Mouse (Mus musculus): ENCODE data around the gene Tpcn1. TPM values are rescaled to one million over a fixed set of nuclear protein-coding genes. Genes with fewer than 3 reads are reported as not detected.

Tpcn1 gene
- total RNA-seq, 2 experiments from 2014 or later, result 47.6 to 50.9 TPM

DNA sequence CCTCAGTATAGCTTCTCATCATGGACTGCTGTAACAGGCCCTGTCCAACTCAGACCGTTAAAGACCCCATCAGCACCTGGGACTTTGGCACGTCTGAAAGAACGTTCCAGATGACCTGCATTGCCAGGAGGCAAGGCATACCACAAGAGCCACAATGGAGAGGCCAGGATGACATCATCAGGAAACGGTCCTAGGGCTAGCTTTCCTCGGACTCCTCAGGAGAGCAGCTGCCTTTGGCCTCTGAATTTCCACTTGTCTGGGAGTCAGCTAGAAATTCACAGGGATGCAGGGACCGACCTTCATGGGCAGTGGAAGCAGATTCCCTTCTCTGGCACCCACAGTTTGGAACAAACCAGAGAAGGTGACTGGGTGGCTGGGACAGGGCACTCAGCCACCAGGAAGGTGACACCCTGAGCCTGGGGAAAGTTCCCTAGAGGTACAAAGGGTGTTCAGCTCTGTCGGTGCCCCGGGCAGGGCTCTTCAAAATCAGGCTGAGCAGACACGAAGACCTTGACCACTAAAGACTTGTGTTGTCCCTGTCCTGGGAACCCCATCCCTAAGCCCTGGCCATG, 21.7 kb downstream of the Tpcn1 start:
- intact Hi-C loops (cut with DNase I; ENCODE audit: low total_unique reads), result no loop called here

DNA sequence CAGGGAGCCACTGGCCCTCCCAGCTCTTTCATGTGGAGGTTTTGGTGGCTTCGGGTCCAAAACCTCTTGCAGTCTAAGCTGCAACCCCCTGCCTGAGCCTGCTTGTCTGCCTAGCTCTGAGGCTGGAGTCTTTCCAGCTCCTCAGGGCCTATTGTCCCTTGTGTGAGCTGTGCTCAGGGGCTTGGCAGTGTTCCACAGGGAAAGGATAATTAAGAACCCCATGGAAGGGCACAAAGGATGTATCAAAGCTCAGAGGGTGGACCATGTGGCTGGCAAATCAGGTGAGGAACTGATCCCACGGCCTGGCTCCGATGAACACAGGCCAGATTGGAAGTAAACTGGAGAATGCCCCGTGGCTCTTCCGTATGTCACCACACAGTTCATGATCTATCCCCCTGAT, 22.4 kb downstream of the Tpcn1 start:
- intact Hi-C loops (cut with DNase I; ENCODE audit: low total_unique reads), result no loop called here
- DNase-seq, result no peak

More for the DNA sequence above, 21.7 kb downstream of the Tpcn1 start:
- no peak for DNase-seq

DNA sequence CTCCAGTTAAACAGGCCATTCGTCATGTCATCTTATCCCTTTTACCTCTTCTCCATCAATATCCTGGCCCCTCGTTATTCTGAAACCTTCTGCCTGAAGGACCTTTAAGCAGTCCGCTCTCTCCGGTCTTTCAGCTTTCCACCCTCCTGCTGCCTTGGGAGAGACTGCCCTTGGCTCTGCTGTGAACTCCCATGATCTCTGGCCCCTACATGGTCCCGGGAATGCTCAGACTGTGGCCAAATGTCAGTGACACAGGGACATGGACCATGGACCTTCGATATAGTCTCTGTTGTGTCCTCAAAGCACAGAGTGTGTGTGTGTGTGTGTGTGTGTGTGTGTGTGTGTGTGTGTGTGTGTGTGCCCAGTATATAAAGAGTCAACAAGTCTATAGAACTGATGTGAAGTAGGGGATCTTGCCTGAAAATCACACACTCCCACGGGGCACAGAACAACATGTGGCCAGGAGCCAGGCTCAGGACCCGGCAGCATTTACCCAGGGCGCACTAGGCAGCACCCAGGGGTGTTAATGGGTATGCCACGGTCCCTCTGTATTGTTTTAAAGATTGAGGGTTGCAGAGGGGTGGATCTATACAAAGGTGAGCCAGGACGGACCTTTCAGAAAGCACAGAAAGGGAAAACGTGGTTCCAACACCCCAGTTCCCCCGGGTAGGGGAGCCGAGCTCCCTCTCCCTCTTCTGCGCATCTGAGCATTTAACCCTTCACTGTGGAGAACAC, 23.1 kb downstream of the Tpcn1 start:
- intact Hi-C loops (cut with DNase I; ENCODE audit: low total_unique reads), result no loop called here

DNA sequence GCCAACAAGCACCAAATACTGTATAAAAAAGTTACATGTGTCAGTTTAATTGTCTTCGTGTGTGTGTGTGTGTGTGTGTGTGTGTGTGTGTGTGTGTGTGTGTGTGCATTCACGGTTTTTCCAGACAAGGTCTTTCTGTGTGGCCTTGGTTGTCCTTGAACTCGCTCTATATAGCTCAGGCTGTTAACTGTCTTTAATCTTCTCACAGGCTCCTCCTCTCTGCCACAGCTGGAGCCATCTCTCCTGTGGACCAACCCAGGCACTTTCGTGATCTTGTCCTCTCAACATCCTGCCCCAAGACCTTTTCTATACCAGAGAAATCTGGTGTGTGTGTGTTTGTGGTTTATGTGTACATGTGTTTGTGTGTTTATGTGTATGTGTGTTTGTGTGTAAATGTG, 24.6 kb downstream of the Tpcn1 start:
- DNase-seq, result no peak
- intact Hi-C loops (cut with DNase I; ENCODE audit: low total_unique reads), result no loop called here

More for the DNA sequence above, 23.1 kb downstream of the Tpcn1 start:
- DNase-seq, result no peak

DNA sequence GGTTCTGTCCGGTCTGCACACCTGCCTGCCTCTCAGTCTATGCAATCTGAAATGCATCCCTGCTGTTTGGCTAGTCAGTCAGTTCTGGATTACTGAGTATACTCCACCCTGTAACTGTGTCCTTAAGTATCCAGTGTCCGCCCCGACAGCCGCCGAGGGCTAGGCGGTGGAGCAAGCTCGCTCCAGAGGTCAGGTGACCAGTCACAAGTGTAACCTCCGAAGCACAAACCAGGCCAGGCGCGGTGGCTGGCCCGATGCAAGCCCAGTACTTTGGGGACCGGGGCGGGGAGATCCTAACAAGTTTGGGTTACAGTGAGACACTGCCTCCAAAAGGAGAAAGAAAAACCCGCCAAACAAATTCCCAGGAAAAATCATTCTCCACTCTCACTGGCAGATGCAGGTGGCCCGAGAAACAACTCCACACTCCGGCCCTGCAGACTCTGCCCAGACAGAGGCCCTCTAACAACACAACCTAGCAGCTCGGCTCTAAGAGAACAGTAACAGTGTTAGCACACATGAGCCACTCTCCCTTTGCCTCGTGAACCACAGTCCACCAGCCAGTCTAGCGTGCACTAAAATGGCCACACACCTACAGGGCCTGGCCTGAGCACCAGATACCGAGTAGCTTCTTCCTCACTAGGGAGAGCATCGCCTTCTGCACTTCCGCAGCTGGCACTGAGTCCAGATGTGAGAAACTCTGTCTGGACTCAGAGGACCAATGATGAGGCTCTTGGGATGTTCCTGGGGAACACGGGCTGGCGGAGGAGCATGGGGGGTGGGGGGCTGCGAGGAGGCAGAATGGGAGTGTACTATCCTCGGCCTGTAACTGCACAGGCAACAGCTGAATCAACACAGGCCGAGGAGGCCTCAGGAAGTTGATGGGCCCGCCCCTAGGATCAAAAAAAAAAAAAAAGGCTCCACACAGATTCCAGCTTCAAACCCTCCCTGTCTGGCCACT, 25.2 kb downstream of the Tpcn1 start:
- intact Hi-C loops (cut with DNase I; ENCODE audit: low total_unique reads), result no loop called here

DNA sequence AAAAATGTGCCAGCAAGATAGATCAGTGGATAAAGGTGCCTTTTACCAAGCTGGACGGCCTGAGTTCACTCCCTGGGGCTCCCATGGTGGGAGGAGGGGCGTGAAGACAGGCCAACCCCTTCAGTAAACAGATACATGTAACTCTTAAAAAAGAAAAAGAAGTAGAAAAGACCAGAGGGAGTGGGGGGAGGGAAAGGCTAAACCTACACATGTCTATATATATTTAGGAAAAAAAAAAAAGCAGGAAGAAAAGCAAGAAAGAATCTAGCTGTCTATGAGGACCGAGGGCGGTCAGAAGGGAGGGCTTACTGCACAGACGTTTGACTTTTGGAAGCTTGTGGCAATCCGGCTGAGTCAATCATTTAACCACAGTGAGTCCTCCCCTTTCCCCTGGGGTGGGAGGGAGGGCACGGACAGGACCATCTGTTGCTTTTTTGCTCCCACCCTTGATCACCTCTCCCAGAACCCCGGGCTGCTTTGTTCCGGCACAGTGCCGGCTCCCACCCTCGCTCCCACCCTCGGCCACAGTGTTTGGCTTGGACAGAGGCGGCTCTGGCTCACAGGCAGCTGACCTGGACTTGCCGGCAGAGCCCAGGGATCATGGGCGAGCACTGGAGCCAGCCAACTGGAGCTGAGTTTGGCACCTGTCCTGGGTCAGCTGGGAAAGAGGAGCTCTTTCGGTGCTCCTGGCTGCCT, 27.7 kb downstream of the Tpcn1 start:
- peak; percentile 91 for DNase-seq
- intact Hi-C loops (cut with DNase I; ENCODE audit: low total_unique reads), result no loop called here

More for the DNA sequence above, 25.2 kb downstream of the Tpcn1 start:
- DNase-seq, result peak; percentile 89

DNA sequence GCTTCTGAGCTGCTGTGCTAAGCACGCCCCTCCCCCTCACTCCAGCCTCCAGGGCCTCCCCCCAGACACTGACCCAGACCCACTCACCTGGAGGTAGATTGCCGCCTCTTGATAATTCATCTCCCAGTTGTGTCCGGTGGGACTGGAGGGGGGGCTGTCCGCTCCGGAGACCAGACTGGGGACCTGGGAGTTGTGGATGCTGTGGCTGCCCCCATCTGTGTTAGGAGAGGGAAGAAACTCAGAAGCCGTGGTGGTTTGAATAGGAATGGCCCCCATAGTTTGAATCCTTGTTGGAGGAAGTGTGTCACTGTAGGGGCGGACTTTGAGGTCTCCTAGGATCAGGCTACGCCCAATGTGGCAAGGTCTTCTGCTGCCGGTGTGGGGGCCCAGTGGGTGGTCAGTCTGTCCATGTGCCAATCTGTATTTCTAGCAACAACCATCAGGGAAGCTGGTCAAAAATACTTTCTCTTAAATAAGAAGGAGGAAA, 28.3 kb downstream of the Tpcn1 start:
- no peak for DNase-seq
- intact Hi-C loops (cut with DNase I; ENCODE audit: low total_unique reads), result no loop called here

DNA sequence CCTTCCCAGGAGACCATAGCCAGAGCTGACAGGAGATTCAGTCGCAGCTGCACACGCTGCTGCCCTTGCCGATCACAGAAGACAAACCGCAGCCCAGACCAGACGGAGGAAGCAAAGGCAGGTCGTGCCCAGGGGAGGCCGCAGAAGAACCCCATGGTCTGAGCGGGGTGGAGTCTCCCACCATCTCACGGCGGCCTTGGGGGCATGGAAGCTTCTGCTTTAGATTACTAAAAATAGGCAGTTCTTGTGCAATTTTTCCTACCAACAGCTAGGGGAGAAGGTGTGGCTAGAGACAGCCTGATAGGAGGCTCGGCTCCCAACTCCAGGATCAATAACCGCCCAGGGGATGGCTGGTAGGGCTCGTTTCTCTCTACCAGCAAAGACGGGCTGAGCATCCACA, 29.7 kb downstream of the Tpcn1 start:
- peak; percentile 41 for DNase-seq
- intact Hi-C loops (cut with DNase I; ENCODE audit: low total_unique reads), result loop anchor here (2.0 to 5.0 kb wide), 3 partner anchors 20 to 44 kb away; no protein-coding TSS in a partner anchor

DNA sequence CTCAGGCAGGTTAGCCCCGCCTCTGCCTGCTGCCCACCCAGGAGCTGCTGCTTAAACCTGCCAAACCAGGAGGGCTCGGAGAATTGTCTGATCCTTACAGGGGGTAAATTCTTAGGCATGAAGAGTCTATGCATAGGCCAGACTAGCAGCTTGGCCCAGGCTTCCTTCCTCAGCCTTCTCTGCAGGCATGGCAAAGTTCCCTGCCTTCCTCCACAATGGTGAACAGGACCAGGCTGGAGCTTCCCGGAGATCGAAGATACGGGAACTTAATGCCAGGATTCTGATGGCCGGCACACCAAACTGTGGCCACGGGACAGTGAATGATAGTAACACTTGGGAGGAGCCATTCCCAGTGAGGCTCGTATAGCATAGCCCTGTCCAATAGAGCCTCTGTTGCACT, 30.4 kb downstream of the Tpcn1 start:
- DNase-seq, result no peak
- intact Hi-C loops (cut with DNase I; ENCODE audit: low total_unique reads), result loop anchor here (2.0 to 5.0 kb wide), 3 partner anchors 19 to 44 kb away; no protein-coding TSS in a partner anchor

DNA sequence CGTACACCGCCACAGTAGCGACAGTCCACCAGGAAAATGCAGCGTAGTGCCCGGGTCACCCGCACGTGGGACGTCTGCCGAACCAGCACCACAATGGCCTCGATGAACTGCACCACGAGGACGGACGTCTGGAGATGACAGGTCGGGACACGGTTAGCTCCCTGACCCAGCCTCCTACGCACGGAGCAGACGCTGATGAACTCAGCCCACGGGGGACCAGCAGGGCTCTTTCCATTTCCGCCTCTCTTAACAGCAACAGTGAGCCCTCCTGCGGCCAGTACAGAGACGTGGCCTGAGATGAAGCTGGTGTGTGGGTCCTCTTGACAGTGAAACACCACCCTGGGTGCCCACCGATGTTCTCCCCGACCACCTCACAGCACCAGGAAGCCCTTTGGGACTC, 32.6 kb downstream of the Tpcn1 start:
- intact Hi-C loops (cut with DNase I; ENCODE audit: low total_unique reads), result loop anchor here (5.0 kb wide), 2 partner anchors 34 to 46 kb away; no protein-coding TSS in a partner anchor
- no peak for DNase-seq

DNA sequence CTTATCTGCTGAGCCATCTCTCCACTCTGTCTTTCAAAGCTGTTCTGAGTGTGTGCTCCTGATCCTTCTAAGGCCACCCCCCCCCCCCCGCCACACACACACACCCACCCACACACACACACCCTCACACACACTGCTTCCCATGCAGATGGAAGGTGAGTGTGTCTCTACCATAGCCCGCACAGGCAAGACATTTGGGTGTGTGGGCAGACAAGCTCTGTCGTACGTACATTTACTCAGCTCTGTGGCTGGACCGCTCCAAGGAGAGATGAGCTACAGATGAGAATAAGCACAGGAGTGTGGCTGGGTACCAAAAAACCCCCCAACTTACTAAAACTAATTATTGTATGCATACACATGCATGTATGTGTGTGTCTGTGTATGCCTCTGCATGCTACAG, 37.8 kb downstream of the Tpcn1 start:
- intact Hi-C loops (cut with DNase I; ENCODE audit: low total_unique reads), result no loop called here
- DNase-seq, result no peak

DNA sequence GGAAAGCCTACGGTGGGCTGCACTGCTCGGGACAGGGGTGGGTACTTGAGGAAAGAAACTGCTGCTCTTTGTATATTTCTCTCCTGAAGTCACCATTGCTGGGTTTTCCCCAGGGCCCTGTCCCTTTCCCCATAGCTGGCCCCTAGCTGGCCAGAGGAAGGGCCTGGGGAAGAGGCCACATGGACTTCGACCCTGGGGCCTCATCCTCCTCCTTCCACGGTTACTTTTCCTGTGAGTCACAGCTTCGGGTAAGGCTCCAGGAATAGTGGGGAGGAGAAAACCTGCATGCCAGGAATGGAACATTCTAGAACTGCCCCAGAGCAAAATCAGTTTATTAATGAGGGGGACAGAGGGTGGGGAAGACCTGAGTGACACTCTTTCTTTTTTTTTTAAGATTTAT, 38.3 kb downstream of the Tpcn1 start:
- DNase-seq, result no peak
- intact Hi-C loops (cut with DNase I; ENCODE audit: low total_unique reads), result no loop called here

DNA sequence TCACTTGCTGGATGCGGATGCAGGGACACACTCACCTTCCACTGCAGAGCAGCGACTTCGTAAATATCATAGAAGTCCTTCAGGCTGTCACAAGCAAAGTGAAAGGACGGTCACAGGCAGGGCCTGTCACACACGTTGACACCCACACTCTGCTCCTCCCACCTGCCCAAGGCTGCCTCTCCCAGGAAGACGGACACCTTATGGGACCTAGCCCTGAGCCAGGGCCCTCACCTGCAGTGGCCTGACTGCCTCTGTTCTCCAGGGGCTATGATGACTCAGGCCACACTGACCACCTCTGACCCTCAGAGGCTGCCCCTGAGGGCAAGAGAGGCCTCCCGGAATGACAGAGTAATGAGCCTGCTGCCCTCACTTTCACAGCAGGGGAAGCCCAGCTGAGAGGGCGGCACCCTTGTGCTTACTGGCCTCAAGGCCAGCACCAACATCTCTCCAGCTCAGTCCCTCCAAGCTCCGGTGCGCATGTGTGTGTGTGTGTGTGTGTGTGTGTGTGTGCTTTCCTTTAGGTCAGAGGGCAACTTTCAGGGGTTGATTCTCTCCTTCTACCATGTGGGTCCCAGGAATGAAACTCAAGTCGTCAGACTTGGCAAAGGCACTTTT, 40.1 kb downstream of the Tpcn1 start:
- intact Hi-C loops (cut with DNase I; ENCODE audit: low total_unique reads), result no loop called here
- DNase-seq, result no peak

DNA sequence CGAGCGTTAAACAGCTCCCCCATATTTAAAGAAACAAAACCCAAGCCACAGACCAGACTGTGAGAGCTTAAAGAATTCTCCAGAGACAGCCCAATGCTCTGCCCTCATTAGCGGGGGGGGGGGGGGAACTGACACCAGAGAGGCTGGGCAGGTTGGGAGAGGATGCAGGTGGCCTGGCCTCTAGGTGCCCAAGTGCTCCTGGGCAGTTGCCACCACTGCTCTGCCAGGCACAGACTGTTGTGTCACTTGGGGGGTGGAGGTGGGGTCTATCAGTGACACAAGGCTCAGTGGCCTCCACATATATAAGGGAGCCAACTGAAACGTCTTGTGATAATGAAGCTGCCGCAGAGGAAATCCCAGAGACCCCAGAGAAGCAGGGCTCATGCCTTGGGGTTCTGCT, 51.8 kb downstream of the Tpcn1 start:
- DNase-seq, result no peak
- intact Hi-C loops (cut with DNase I; ENCODE audit: low total_unique reads), result no loop called here

DNA sequence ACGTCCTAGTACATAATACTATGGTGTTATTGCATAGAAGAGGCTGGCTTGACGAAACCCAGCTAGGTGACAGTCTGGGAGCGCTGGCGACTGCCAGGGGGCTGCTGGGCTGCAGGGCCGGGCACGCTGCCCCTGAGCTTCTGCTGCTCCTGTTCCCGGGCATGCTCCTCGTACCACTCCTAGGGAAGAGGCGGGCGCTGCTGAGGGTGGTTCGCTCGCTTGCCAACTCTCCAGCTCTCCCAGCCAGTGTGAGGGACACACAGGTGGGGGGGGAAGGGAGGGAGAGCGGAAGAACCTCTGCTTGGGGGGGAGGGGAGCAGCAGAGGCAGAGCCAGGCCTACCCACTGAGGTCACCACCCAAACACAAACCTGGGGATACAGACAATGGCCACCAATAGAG, 52.4 kb downstream of the Tpcn1 start:
- peak; percentile 38 for DNase-seq
- intact Hi-C loops (cut with DNase I; ENCODE audit: low total_unique reads), result no loop called here

DNA sequence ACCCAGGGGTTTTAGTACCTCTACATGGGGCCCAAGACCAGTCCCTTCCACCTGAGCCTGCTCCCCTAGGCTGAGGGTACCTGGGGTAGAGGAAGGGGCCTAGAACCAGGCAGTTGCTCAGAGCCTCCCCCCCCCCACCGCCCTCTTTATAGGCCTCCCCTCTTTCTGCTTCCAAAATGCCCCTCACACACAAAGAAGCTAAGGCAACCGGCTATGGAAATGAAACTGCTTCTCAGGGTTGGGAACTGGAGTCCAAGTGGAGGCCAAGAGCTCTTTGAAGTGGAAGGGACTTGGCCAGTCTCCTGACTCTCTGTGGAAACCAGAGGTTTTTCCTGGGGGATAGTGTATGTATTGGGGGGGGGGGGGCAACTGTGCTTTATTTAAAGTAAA, 53.8 kb downstream of the Tpcn1 start:
- intact Hi-C loops (cut with DNase I; ENCODE audit: low total_unique reads), result no loop called here
- no peak for DNase-seq

DNA sequence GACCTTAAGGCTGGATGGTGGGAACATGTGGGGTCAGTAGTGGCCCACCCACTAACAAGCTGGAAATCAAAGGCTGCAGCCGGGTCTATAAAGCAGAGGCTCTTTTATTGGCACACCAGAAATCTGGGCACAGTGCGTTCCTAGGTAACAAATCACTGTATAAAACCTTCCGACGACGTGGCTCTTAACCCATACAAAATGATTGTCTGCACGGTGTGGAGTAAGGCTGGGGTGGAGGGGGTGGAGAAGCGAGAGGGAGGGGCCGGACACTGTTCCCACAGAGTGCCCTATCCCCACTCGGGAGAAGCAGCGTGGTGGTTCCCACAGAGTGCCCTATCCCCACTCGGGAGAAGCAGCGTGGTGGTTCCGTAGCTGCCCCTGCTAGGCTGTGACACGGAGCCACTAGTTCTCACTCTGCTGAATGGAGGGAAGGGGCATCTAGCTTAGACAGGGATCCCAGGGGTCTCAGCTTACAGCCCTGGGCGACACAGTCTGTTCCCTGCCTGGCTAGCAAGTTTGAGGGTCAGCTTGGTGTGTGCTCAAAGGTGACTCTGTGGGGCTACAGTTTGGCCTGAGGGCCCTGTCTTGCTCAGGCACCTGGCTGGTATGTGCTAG, 54.3 kb downstream of the Tpcn1 start:
- intact Hi-C loops (cut with DNase I; ENCODE audit: low total_unique reads), result no loop called here
- DNase-seq, result no peak

DNA sequence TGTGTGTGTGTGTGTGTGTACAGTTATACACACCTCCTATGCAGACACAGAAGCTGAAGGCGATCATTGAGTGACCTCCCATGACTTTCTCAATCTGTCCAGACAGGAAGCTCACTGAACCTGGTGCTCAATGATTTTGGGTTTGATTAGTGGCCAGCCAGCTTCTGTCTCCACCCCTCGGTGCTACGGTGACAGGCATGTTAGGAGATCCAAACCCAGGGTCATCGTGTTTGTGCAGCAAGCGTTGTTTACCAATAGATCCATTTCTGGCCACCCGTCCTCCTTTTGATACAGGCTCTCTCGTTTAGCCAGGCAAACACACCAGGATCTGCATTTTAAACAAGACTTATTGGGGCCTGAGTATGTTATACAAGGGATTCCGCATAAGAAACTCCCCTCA, 56.8 kb downstream of the Tpcn1 start:
- no peak for DNase-seq
- intact Hi-C loops (cut with DNase I; ENCODE audit: low total_unique reads), result no loop called here
